11 mouse cellular contexts compared by ENCODE assay signal in the genomic region with DNA sequence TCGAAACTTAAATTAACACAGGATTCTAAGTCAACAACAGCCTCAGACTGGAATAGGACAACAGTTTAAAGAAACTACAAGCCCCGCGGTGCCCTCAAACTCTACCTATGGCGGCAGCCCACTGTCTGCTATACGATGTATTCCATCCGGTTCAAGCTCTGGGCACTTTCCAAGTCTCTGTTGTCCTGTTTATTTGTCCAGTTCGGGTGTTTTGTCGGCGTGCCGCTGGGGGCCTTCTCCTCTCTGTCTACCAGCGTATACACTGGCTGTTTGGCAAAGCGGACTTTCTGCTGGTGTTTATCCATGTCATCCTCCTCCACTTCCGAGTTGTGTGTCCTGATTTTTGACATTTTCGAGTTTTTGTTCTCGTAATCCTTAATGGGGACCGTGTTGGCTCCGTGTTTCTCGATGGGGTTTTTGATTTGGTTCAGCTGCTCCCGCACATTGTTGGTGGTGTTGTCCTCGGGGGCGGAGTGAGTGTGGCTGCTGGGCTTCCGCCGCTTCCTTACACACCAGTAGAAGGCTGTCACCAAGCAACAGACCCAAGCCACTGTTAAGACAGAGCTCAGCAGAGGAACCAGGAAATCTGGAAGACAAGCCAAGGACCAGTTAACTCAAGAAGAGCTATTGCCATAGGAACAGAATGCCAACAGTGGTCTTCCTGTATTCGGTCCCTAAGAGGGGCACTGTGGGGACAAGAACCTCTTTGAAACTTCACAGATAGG. TPM values are rescaled to one million over a fixed set of nuclear protein-coding genes. Genes with fewer than 3 reads are reported as not detected.
DNase-seq lines count a peak whose midpoint lies in the region; ATAC-seq and TF ChIP-seq lines count a peak whose summit lies in the region.
"Had no signal": no experiment of that assay in that cellular context is flagged by ENCODE, and none has a peak within 500 bp of the region (broad histone marks: within the 10 kb centered on the region; RNA-seq: fewer than 3 reads in every experiment).

No protein-coding gene starts in this region.

- H3K9ac ChIP-seq in kidney, embryonic 14.5 days (ENCODE audit: low read depth, low read length): no peak overlapping the region
- H3K9ac ChIP-seq in lung, embryonic 16.5 days (ENCODE audit: low read length): no peak overlapping the region
- H3K9ac ChIP-seq: forebrain, embryonic 15.5 days; liver, embryonic 14.5 days had no signal

- H3K4me1 ChIP-seq in kidney, embryonic 14.5 days (ENCODE audit: control insufficient read depth, insufficient read depth, low read length): peaks cover 13% of the 10 kb centered on the region
- peaks cover 20% of the 10 kb centered on the region for H3K4me1 ChIP-seq in embryonic fibroblast, embryonic 13.5 days (ENCODE audit: control insufficient read depth, insufficient read depth, low read length)
- peaks cover 13% of the 10 kb centered on the region for H3K4me1 ChIP-seq in lung, embryonic 16.5 days (replicated peaks; ENCODE audit: control insufficient read depth, insufficient read depth, low read length)

- peak; percentile 34 for DNase-seq in kidney, adult 11 months
- DNase-seq in kidney, postnatal 25 days: peak; percentile 41 to 58
- no peak for DNase-seq in gastrocnemius, adult 8-10 months (ENCODE audit: low spot score in 2 of 2)
- no peak for DNase-seq in adrenal gland, postnatal 36 days
- no peak for DNase-seq in adrenal gland, adult 8-10 months

- H3K36me3 ChIP-seq in kidney, embryonic 14.5 days (ENCODE audit: control insufficient read depth, insufficient read depth, low read length): peaks cover 55% of the 10 kb centered on the region
- H3K36me3 ChIP-seq in lung, embryonic 16.5 days (ENCODE audit: control insufficient read depth, insufficient read depth, low read length): peaks cover 6% of the 10 kb centered on the region; the same call in 1 of the 2 replicates

- no peak for TF ChIP-seq CTCF in embryonic fibroblast, embryonic 13.5 days (IDR thresholded peaks at IDR 0.05; ENCODE audit: borderline replicate concordance, insufficient read depth, low read length)

- H3K4me2 ChIP-seq in kidney, embryonic 14.5 days (replicated peaks; ENCODE audit: low read depth, low read length): no peak overlapping the region
- H3K4me2 ChIP-seq in lung, embryonic 16.5 days (ENCODE audit: low read depth, low read length): peak overlapping the region; percentile 17; the same call in 1 of the 2 replicates
- H3K4me2 ChIP-seq: forebrain, embryonic 15.5 days had no signal

- no peak overlapping the region for H3K4me3 ChIP-seq in kidney, embryonic 14.5 days (ENCODE audit: low read length)
- no peak overlapping the region for H3K4me3 ChIP-seq in embryonic fibroblast, embryonic 13.5 days (ENCODE audit: insufficient read depth, low read length)
- H3K4me3 ChIP-seq in lung, embryonic 16.5 days (ENCODE audit: low read length): peak overlapping the region; percentile 21
- H3K4me3 ChIP-seq: forebrain, embryonic 15.5 days had no signal

- no peaks in the 10 kb centered on the region for H3K27me3 ChIP-seq in kidney, embryonic 14.5 days (ENCODE audit: control insufficient read depth, insufficient read depth, low read length)
- H3K27me3 ChIP-seq in lung, embryonic 16.5 days (ENCODE audit: control insufficient read depth, insufficient read depth, low read depth, low read length): no peaks in the 10 kb centered on the region
- H3K27me3 ChIP-seq: forebrain, embryonic 15.5 days had no signal

- no peak for TF ChIP-seq POLR2A in embryonic fibroblast, embryonic 13.5 days (IDR thresholded peaks at IDR 0.05; ENCODE audit: low read depth, low read length)

- no peak for ATAC-seq in kidney, embryonic 14.5 days (ENCODE audit: low FRiP score, low TSS enrichment)
- ATAC-seq in lung, embryonic 16.5 days (ENCODE audit: low read depth): peak; percentile 84
- ATAC-seq: CD4-positive, CD25-positive, alpha-beta regulatory T cell, adult 4 months; forebrain, embryonic 15.5 days had no signal

- H3K9me3 ChIP-seq in kidney, embryonic 14.5 days (ENCODE audit: control insufficient read depth, low read length): no peaks in the 10 kb centered on the region
- H3K9me3 ChIP-seq in lung, embryonic 16.5 days (ENCODE audit: control insufficient read depth, low read length): no peaks in the 10 kb centered on the region
- H3K9me3 ChIP-seq: forebrain, embryonic 15.5 days had no signal

- 85% methylated on average over 24 of the region's 24 CpGs for WGBS in kidney, embryonic 14.5 days
- 62% methylated on average over 24 of the region's 24 CpGs for WGBS in lung, embryonic 16.5 days

- H3K27ac ChIP-seq in kidney, embryonic 14.5 days (ENCODE audit: low read depth, low read length): no peak overlapping the region
- peak overlapping the region; percentile 6; the same call in 1 of the 2 replicates for H3K27ac ChIP-seq in embryonic fibroblast, embryonic 13.5 days (ENCODE audit: insufficient read depth, low read length)
- H3K27ac ChIP-seq in lung, embryonic 16.5 days (ENCODE audit: low read length): peak overlapping the region; percentile 40
- H3K27ac ChIP-seq: forebrain, embryonic 15.5 days; liver, embryonic 14.5 days had no signal

RNA-seq across cellular contexts. Expression of a gene that starts 33.4 kb away (rescaled TPM):
- 36.6 and 56.2 TPM in 2 replicates for polyA plus RNA-seq in kidney, embryonic 14.5 days (2014; fragmentation: Nextera tagmentation; extraction: Ambion mirVana)
- polyA plus RNA-seq in embryonic fibroblast, embryonic 13.5 days (2011; ENCODE audit: insufficient read length, low read depth, missing spikeins): 48.2 and 67.6 TPM in 2 replicates
- 12.1 and 16.1 TPM in 2 replicates for polyA plus RNA-seq in lung, embryonic 16.5 days (2015; fragmentation: Nextera tagmentation; extraction: Ambion mirVana)
- 1 to 10 TPM; 4.4 to 6.2 (median 4.8) TPM for total RNA-seq in gastrocnemius, adult 8-10 months (2022)
- total RNA-seq in adrenal gland, postnatal 36 days (2021): 10 to 100 TPM; 13.5 to 13.6 TPM
- 10 to 100 TPM in 3 of 4 experiments, 1 to 10 TPM in 1; 10.0 to 13.4 (median 12.6) TPM for total RNA-seq in adrenal gland, adult 8-10 months (2022)

Comparison
In these comparisons a context has a peak if more than half of its experiments do, and no peak if none do; other contexts are left out.
1. DNase-seq: peak in kidney, adult 11 months (single experiment) and kidney, postnatal 25 days (2 of 2); none in gastrocnemius, adult 8-10 months (0 of 2), adrenal gland, postnatal 36 days (0 of 2) and adrenal gland, adult 8-10 months (single experiment).